Mouse (Mus musculus): ENCODE data around the gene 9530003J23Rik. TPM values are rescaled to one million over a fixed set of nuclear protein-coding genes. Genes with fewer than 3 reads are reported as not detected.
A peak's percentile ranks its signal among the peaks of the same experiment; 100 is the strongest.
"Not testable (repeated sequence)": the region's sequence is repeated elsewhere in the genome, so short reads cannot be mapped to it uniquely, and the experiment has no call there.

The 9530003J23Rik gene
- polyA plus RNA-seq (2015; fragmentation: Nextera tagmentation; extraction: Ambion mirVana) = 3.3 and 4.1 TPM in 2 replicates

- H3K4me1 ChIP-seq (ENCODE audit: insufficient read depth, low read depth, low read length) = no peaks in the 10 kb centered on the region
- no peak for DNase-seq (ENCODE audit: low spot score)
- no peaks in the 10 kb centered on the region for H3K27me3 ChIP-seq (replicated peaks; ENCODE audit: insufficient read depth, low read length)
- no peaks in the 10 kb centered on the region for H3K9me3 ChIP-seq (ENCODE audit: low read length)
- H3K4me3 ChIP-seq (ENCODE audit: low read depth, low read length) = no peak within 1 kb of the TSS
- H3K27ac ChIP-seq (ENCODE audit: low read length) = no peak within 1 kb of the TSS
- no peak for TF ChIP-seq CTCF (IDR thresholded peaks at IDR 0.05)
- WGBS = 76% methylated on average over 12 of the region's 12 CpGs
- H3K36me3 ChIP-seq (ENCODE audit: insufficient read depth, low read length) = no peaks in the 10 kb centered on the region
- no peak for ATAC-seq
- H3K9ac ChIP-seq (replicated peaks; ENCODE audit: low read depth) = no peak within 1 kb of the TSS
- no peak within 1 kb of the TSS for H3K4me2 ChIP-seq (replicated peaks; ENCODE audit: low read depth, low read length)
Measured at GRCm38 (mm10) chr10:117238603-117239002, at the start of gene 9530003J23Rik. Gene 9530003J23Rik (minus strand): TSS chr10:117238703.

- H3K9ac ChIP-seq (replicated peaks; ENCODE audit: low read depth) = no peak overlapping the region
- ATAC-seq = no peak
- no peaks in the 10 kb centered on the region for H3K27me3 ChIP-seq (replicated peaks; ENCODE audit: insufficient read depth, low read length)
- TF ChIP-seq CTCF (IDR thresholded peaks at IDR 0.05) = no peak
- TF ChIP-seq EP300 (IDR thresholded peaks at IDR 0.05) = no peak
- H3K4me1 ChIP-seq (ENCODE audit: insufficient read depth, low read depth, low read length) = no peaks in the 10 kb centered on the region
- no peak overlapping the region for H3K4me3 ChIP-seq (ENCODE audit: low read depth, low read length)
- no peak for DNase-seq (ENCODE audit: low spot score)
- no peaks in the 10 kb centered on the region for H3K9me3 ChIP-seq (ENCODE audit: low read length)
- H3K36me3 ChIP-seq (ENCODE audit: insufficient read depth, low read length) = no peaks in the 10 kb centered on the region
- H3K27ac ChIP-seq (ENCODE audit: low read length) = no peak overlapping the region
- H3K4me2 ChIP-seq (replicated peaks; ENCODE audit: low read depth, low read length) = no peak overlapping the region
- WGBS = 49% methylated on average over 3 of the region's 3 CpGs
Measured at GRCm38 (mm10) chr10:117287226-117287850, 48.8 kb upstream of the 9530003J23Rik start.

- no peak overlapping the region for H3K4me2 ChIP-seq (replicated peaks; ENCODE audit: low read depth, low read length)
- H3K27ac ChIP-seq (ENCODE audit: low read length) = no peak overlapping the region
- WGBS = 79% methylated on average over 6 of the region's 6 CpGs
- ATAC-seq (no peak), DNase-seq (ENCODE audit: low spot score) (no peak)
- no peaks in the 10 kb centered on the region for H3K4me1 ChIP-seq (ENCODE audit: insufficient read depth, low read depth, low read length)
- H3K9ac ChIP-seq (replicated peaks; ENCODE audit: low read depth) = no peak overlapping the region
- no peaks in the 10 kb centered on the region for H3K9me3 ChIP-seq (ENCODE audit: low read length)
- H3K4me3 ChIP-seq (ENCODE audit: low read depth, low read length) = no peak overlapping the region
- H3K36me3 ChIP-seq (ENCODE audit: insufficient read depth, low read length) = no peaks in the 10 kb centered on the region
- TF ChIP-seq EP300 (IDR thresholded peaks at IDR 0.05) (no peak), CTCF (IDR thresholded peaks at IDR 0.05) (no peak)
- no peaks in the 10 kb centered on the region for H3K27me3 ChIP-seq (replicated peaks; ENCODE audit: insufficient read depth, low read length)
Measured at GRCm38 (mm10) chr10:117286366-117286970, 48.0 kb upstream of the 9530003J23Rik start.

- 40% methylated on average over 2 of the region's 7 CpGs for WGBS
- not testable (repeated sequence) for H3K9ac ChIP-seq (replicated peaks; ENCODE audit: low read depth)
Measured at GRCm38 (mm10) chr10:117285584-117285983, 47.1 kb upstream of the 9530003J23Rik start.

GRCm38 (mm10) chr10:117284578-117285520 lies 46.3 kb upstream of the 9530003J23Rik start:
- no peaks in the 10 kb centered on the region for H3K27me3 ChIP-seq (replicated peaks; ENCODE audit: insufficient read depth, low read length)
- no peak overlapping the region for H3K9ac ChIP-seq (replicated peaks; ENCODE audit: low read depth)
- no peaks in the 10 kb centered on the region for H3K4me1 ChIP-seq (ENCODE audit: insufficient read depth, low read depth, low read length)
- DNase-seq (ENCODE audit: low spot score) (peak; percentile 25), ATAC-seq (peak; percentile 15)
- WGBS = 63% methylated on average over 10 of the region's 10 CpGs
- H3K4me2 ChIP-seq (replicated peaks; ENCODE audit: low read depth, low read length) = no peak overlapping the region
- no peak overlapping the region for H3K27ac ChIP-seq (ENCODE audit: low read length)
- TF ChIP-seq CTCF (IDR thresholded peaks at IDR 0.05) = no peak
- H3K36me3 ChIP-seq (ENCODE audit: insufficient read depth, low read length) = no peaks in the 10 kb centered on the region
- H3K9me3 ChIP-seq (ENCODE audit: low read length) = no peaks in the 10 kb centered on the region
- H3K4me3 ChIP-seq (ENCODE audit: low read depth, low read length) = no peak overlapping the region

More at GRCm38 (mm10) chr10:117285584-117285983, 47.1 kb upstream of the 9530003J23Rik start:
- H3K4me1 ChIP-seq (ENCODE audit: insufficient read depth, low read depth, low read length); H3K36me3 ChIP-seq (ENCODE audit: insufficient read depth, low read length); H3K9me3 ChIP-seq (ENCODE audit: low read length); H3K4me3 ChIP-seq (ENCODE audit: low read depth, low read length); H3K27ac ChIP-seq (ENCODE audit: low read length); H3K27me3 ChIP-seq (replicated peaks; ENCODE audit: insufficient read depth, low read length); DNase-seq (ENCODE audit: low spot score); H3K4me2 ChIP-seq (replicated peaks; ENCODE audit: low read depth, low read length); ATAC-seq: not testable (repeated sequence)

- Histone ChIP-seq H3K4me3 (ENCODE audit: low read depth, low read length) (no peak overlapping the region), H3K4me1 (ENCODE audit: insufficient read depth, low read depth, low read length) (no peaks in the 10 kb centered on the region), H3K27ac (ENCODE audit: low read length) (no peak overlapping the region), H3K27me3 (replicated peaks; ENCODE audit: insufficient read depth, low read length) (no peaks in the 10 kb centered on the region), H3K9me3 (ENCODE audit: low read length) (no peaks in the 10 kb centered on the region), H3K4me2 (replicated peaks; ENCODE audit: low read depth, low read length) (no peak overlapping the region), H3K36me3 (ENCODE audit: insufficient read depth, low read length) (no peaks in the 10 kb centered on the region), H3K9ac (replicated peaks; ENCODE audit: low read depth) (no peak overlapping the region)
- DNase-seq (ENCODE audit: low spot score) = no peak
- 77% methylated on average over 7 of the region's 7 CpGs for WGBS
- ATAC-seq = no peak
- no peak for TF ChIP-seq CTCF (IDR thresholded peaks at IDR 0.05)
- no peak for TF ChIP-seq EP300 (IDR thresholded peaks at IDR 0.05)
Measured at GRCm38 (mm10) chr10:117283871-117284577, 45.5 kb upstream of the 9530003J23Rik start.

- DNase-seq (ENCODE audit: low spot score); H3K27me3 ChIP-seq (replicated peaks; ENCODE audit: insufficient read depth, low read length); H3K36me3 ChIP-seq (ENCODE audit: insufficient read depth, low read length); H3K9me3 ChIP-seq (ENCODE audit: low read length); H3K4me2 ChIP-seq (replicated peaks; ENCODE audit: low read depth, low read length); H3K9ac ChIP-seq (replicated peaks; ENCODE audit: low read depth); H3K4me1 ChIP-seq (ENCODE audit: insufficient read depth, low read depth, low read length); H3K4me3 ChIP-seq (ENCODE audit: low read depth, low read length); H3K27ac ChIP-seq (ENCODE audit: low read length); ATAC-seq: not testable (repeated sequence)
- WGBS = 81% methylated on average over 4 of the region's 4 CpGs
Measured at GRCm38 (mm10) chr10:117283196-117283595, 44.7 kb upstream of the 9530003J23Rik start.

Data from lung, postnatal 0 days (tissue).